Mouse (Mus musculus) megakaryocyte-erythroid progenitor cell, adult 5-6 weeks (primary cell): ENCODE measurements around the gene Fam222a. TPM values are rescaled to one million over a fixed set of nuclear protein-coding genes. Genes with fewer than 3 reads are reported as not detected.

Experiments used
- ATAC-seq: replicated peaks from 2 replicates; pipeline ENCODE4 v1.8.0; 2016; ENCODE audit warnings: mild to moderate bottlenecking, inconsistent platforms; ENCODE audit not compliant: severe bottlenecking, poor library complexity, low FRiP score, low TSS enrichment
- total RNA-seq, 2 experiments: library from RNA; stranded (forward) in 1 of 2; stranded (reverse) in 1 of 2; fragments of 200-1000, 215-1000 nt in 1 of 2; fragments of >200 nt in 1 of 2; fragmentation: Nextera tagmentation in 1 of 2; gene quantifications; 2 replicates each; pipeline ENCODE4 v1.2.3; 2014 to 2017

Fam222a gene
- total RNA-seq, 2 experiments from 2014 or later, result 1.2 TPM; not detected in 1

GRCm38 (mm10) chr5:114597652-114598051 lies 29.8 kb downstream of the Fam222a start:
- ATAC-seq, result no peak

GRCm38 (mm10) chr5:114602012-114602411 lies 34.2 kb downstream of the Fam222a start:
- no peak for ATAC-seq

GRCm38 (mm10) chr5:114603975-114604374 lies 36.2 kb downstream of the Fam222a start:
- no peak for ATAC-seq

GRCm38 (mm10) chr5:114604781-114605290 lies 37.0 kb downstream of the Fam222a start:
- ATAC-seq, result no peak

GRCm38 (mm10) chr5:114605981-114606380 lies 38.2 kb downstream of the Fam222a start:
- ATAC-seq, result no peak

GRCm38 (mm10) chr5:114607651-114608050 lies 39.8 kb downstream of the Fam222a start:
- ATAC-seq, result no peak

GRCm38 (mm10) chr5:114608516-114608915 lies 40.7 kb downstream of the Fam222a start:
- ATAC-seq, result no peak

- ATAC-seq, result no peak
Measured at GRCm38 (mm10) chr5:114611256-114611655, 43.4 kb downstream of the Fam222a start.

- ATAC-seq, result no peak
Measured at GRCm38 (mm10) chr5:114611968-114612608, 44.3 kb downstream of the Fam222a start.

GRCm38 (mm10) chr5:114614863-114615262 lies 47.0 kb downstream of the Fam222a start:
- ATAC-seq, result peak; percentile 60

- ATAC-seq, result no peak
Measured at GRCm38 (mm10) chr5:114616336-114617061, 48.7 kb downstream of the Fam222a start.

GRCm38 (mm10) chr5:114617809-114618208 lies 50.0 kb downstream of the Fam222a start:
- ATAC-seq, result no peak

- ATAC-seq, result no peak
Measured at GRCm38 (mm10) chr5:114618851-114619250, 51.0 kb downstream of the Fam222a start.

- peak; percentile 65 for ATAC-seq
Measured at GRCm38 (mm10) chr5:114620305-114620704, 52.5 kb downstream of the Fam222a start.

- no peak for ATAC-seq
Measured at GRCm38 (mm10) chr5:114625590-114625989, 57.8 kb downstream of the Fam222a start.

GRCm38 (mm10) chr5:114631336-114631735 lies 63.5 kb downstream of the Fam222a start:
- no peak for ATAC-seq

- ATAC-seq, result no peak
Measured at GRCm38 (mm10) chr5:114636091-114636490, 68.3 kb downstream of the Fam222a start.

- peak; percentile 72 for ATAC-seq
Measured at GRCm38 (mm10) chr5:114638769-114639644, 71.2 kb downstream of the Fam222a start.

- ATAC-seq, result no peak
Measured at GRCm38 (mm10) chr5:114639645-114639957, 71.8 kb downstream of the Fam222a start.

- ATAC-seq, result no peak
Measured at GRCm38 (mm10) chr5:114640809-114641208, 73.0 kb downstream of the Fam222a start.
